Mouse (Mus musculus) limb, embryonic 12.5 days (tissue): ENCODE results near the gene Mcat. TPM values are rescaled to one million over a fixed set of nuclear protein-coding genes. Genes with fewer than 3 reads are reported as not detected.

Experiments used
- ATAC-seq: fragments of 200-750 bp; cut with Nextera tagmentation; 2 replicates; pipeline ENCODE4 v1.8.0; 2017; ENCODE audit warnings: low read depth, moderate TSS enrichment; ENCODE audit not compliant: insufficient number of reproducible peaks, insufficient read depth, low FRiP score, low TSS enrichment
- H3K27ac ChIP-seq: fragments of 300-500 bp; sonication (generic); 2 replicates; pipeline ENCODE4 v1.5.1; 2016; ENCODE audit warnings: mild to moderate bottlenecking, moderate library complexity
- H3K27me3 ChIP-seq: fragments of 300-500 bp; sonication (generic); 2 replicates; pipeline ENCODE4 v1.6.1; 2016; ENCODE audit warnings: mild to moderate bottlenecking, moderate library complexity
- H3K36me3 ChIP-seq: fragments of 300-500 bp; sonication (generic); 2 replicates; pipeline ENCODE4 v1.6.1; 2016; ENCODE audit warnings: mild to moderate bottlenecking, moderate library complexity
- H3K4me1 ChIP-seq: fragments of 300-500 bp; sonication (generic); replicated peaks from 2 replicates; pipeline ENCODE4 v1.6.1; 2016
- H3K4me2 ChIP-seq: fragments of 300-500 bp; sonication (generic); 2 replicates; pipeline ENCODE4 v1.6.1; 2016; ENCODE audit warnings: mild to moderate bottlenecking, moderate library complexity
- H3K4me3 ChIP-seq: fragments of 300-500 bp; sonication (generic); replicated peaks from 2 replicates; pipeline ENCODE4 v1.5.1; 2016; ENCODE audit warnings: mild to moderate bottlenecking
- H3K9ac ChIP-seq: fragments of 300-500 bp; sonication (generic); replicated peaks from 2 replicates; pipeline ENCODE4 v1.6.1; 2016; ENCODE audit warnings: mild to moderate bottlenecking, moderate library complexity
- H3K9me3 ChIP-seq: fragments of 300-500 bp; sonication (generic); 2 replicates; pipeline ENCODE4 v1.6.1; 2016; ENCODE audit warnings: mild to moderate bottlenecking, moderate library complexity
- WGBS: fragments of 180-500 bp; shearing (Covaris S2); methylation state at CpG from one replicate; pipeline ENCODE4 v1.1.7; 2016; 5-methylcytosine and 5-hydroxymethylcytosine counted together
- polyA plus RNA-seq: library from polyadenylated mRNA; unstranded; fragments of >200 nt; fragmentation: Nextera tagmentation; extraction: Ambion mirVana; gene quantifications from 2 replicates; pipeline ENCODE4 v1.2.1, GENCODE M21; 2016

Mcat gene
- polyA plus RNA-seq, 1 experiment from 2014 or later = 50.8 TPM

GRCm38 (mm10) chr15:83575543-83575942, 12.0 kb upstream of the Mcat start:
- H3K4me2 ChIP-seq = no peak overlapping the region
- H3K27ac ChIP-seq = no peak overlapping the region
- H3K4me3 ChIP-seq = no peak overlapping the region
- no peaks in the 10 kb centered on the region for H3K4me1 ChIP-seq
- no peaks in the 10 kb centered on the region for H3K27me3 ChIP-seq
- H3K9ac ChIP-seq = no peak overlapping the region
- 89% methylated on average over 8 of the region's 8 CpGs for WGBS
- H3K36me3 ChIP-seq = peaks cover 68% of the 10 kb centered on the region
- H3K9me3 ChIP-seq = no peaks in the 10 kb centered on the region
- ATAC-seq = no peak

- Histone ChIP-seq H3K9ac (no peak overlapping the region), H3K4me3 (no peak overlapping the region), H3K36me3 (peaks cover 61% of the 10 kb centered on the region), H3K4me1 (no peaks in the 10 kb centered on the region), H3K4me2 (no peak overlapping the region), H3K9me3 (no peaks in the 10 kb centered on the region), H3K27me3 (no peaks in the 10 kb centered on the region), H3K27ac (no peak overlapping the region)
- ATAC-seq = no peak
- 94% methylated on average over 6 of the region's 6 CpGs for WGBS
Observed at GRCm38 (mm10) chr15:83574731-83575351, 11.3 kb upstream of the Mcat start.

GRCm38 (mm10) chr15:83573606-83574005, 10.0 kb upstream of the Mcat start:
- H3K9ac ChIP-seq = no peak overlapping the region
- no peak overlapping the region for H3K4me3 ChIP-seq
- H3K36me3 ChIP-seq = peaks cover 49% of the 10 kb centered on the region
- H3K27ac ChIP-seq = no peak overlapping the region
- 94% methylated on average over 12 of the region's 12 CpGs for WGBS
- ATAC-seq = no peak
- no peak overlapping the region for H3K4me2 ChIP-seq
- no peaks in the 10 kb centered on the region for H3K9me3 ChIP-seq
- H3K4me1 ChIP-seq = no peaks in the 10 kb centered on the region
- H3K27me3 ChIP-seq = no peaks in the 10 kb centered on the region

GRCm38 (mm10) chr15:83572132-83572531, 8.5 kb upstream of the Mcat start:
- 89% methylated on average over 4 of the region's 4 CpGs for WGBS
- no peak for ATAC-seq
- Histone ChIP-seq H3K4me1 (no peaks in the 10 kb centered on the region), H3K9ac (no peak overlapping the region), H3K36me3 (peaks cover 34% of the 10 kb centered on the region), H3K27ac (no peak overlapping the region), H3K4me2 (no peak overlapping the region), H3K4me3 (no peak overlapping the region), H3K27me3 (no peaks in the 10 kb centered on the region), H3K9me3 (no peaks in the 10 kb centered on the region)

GRCm38 (mm10) chr15:83571636-83572035, 8.0 kb upstream of the Mcat start:
- H3K9me3 ChIP-seq = no peaks in the 10 kb centered on the region
- no peak for ATAC-seq
- WGBS = 90% methylated on average over 5 of the region's 5 CpGs

GRCm38 (mm10) chr15:83570641-83571040, 7.1 kb upstream of the Mcat start:
- Histone ChIP-seq H3K4me3 (no peak overlapping the region), H3K36me3 (peaks cover 19% of the 10 kb centered on the region), H3K9me3 (no peaks in the 10 kb centered on the region), H3K4me2 (no peak overlapping the region), H3K9ac (no peak overlapping the region), H3K27me3 (no peaks in the 10 kb centered on the region), H3K4me1 (no peaks in the 10 kb centered on the region), H3K27ac (no peak overlapping the region)
- no peak for ATAC-seq
- 73% methylated on average over 2 of the region's 2 CpGs for WGBS

More at GRCm38 (mm10) chr15:83571636-83572035, 8.0 kb upstream of the Mcat start:
- Histone ChIP-seq H3K4me3 (no peak overlapping the region), H3K36me3 (peaks cover 29% of the 10 kb centered on the region), H3K27ac (no peak overlapping the region), H3K4me1 (no peaks in the 10 kb centered on the region), H3K27me3 (no peaks in the 10 kb centered on the region), H3K4me2 (no peak overlapping the region), H3K9ac (no peak overlapping the region)

GRCm38 (mm10) chr15:83569682-83570081, 6.1 kb upstream of the Mcat start:
- 60% methylated on average over 11 of the region's 11 CpGs for WGBS
- Histone ChIP-seq H3K9me3 (no peaks in the 10 kb centered on the region), H3K9ac (no peak overlapping the region)

GRCm38 (mm10) chr15:83568544-83568943, 5.0 kb upstream of the Mcat start:
- no peak overlapping the region for H3K9ac ChIP-seq
- 93% methylated on average over 5 of the region's 5 CpGs for WGBS
- H3K36me3 ChIP-seq = no peaks in the 10 kb centered on the region

More at GRCm38 (mm10) chr15:83569682-83570081, 6.1 kb upstream of the Mcat start:
- H3K4me3 ChIP-seq = no peak overlapping the region
- H3K27ac ChIP-seq = no peak overlapping the region
- H3K4me1 ChIP-seq = no peaks in the 10 kb centered on the region
- peaks cover 9% of the 10 kb centered on the region for H3K36me3 ChIP-seq
- no peak overlapping the region for H3K4me2 ChIP-seq
- H3K27me3 ChIP-seq = no peaks in the 10 kb centered on the region
- ATAC-seq = no peak

GRCm38 (mm10) chr15:83567728-83568127, 4.1 kb upstream of the Mcat start:
- WGBS = 90% methylated on average over 3 of the region's 3 CpGs
- no peak overlapping the region for H3K9ac ChIP-seq
- no peaks in the 10 kb centered on the region for H3K9me3 ChIP-seq
- peaks cover 2% of the 10 kb centered on the region; the same call in 1 of the 2 replicates for H3K27me3 ChIP-seq
- no peak overlapping the region for H3K27ac ChIP-seq
- H3K4me3 ChIP-seq = no peak overlapping the region
- no peaks in the 10 kb centered on the region for H3K36me3 ChIP-seq
- ATAC-seq = no peak
- no peak overlapping the region for H3K4me2 ChIP-seq
- peaks cover 10% of the 10 kb centered on the region for H3K4me1 ChIP-seq

More at GRCm38 (mm10) chr15:83568544-83568943, 5.0 kb upstream of the Mcat start:
- Histone ChIP-seq H3K4me2 (no peak overlapping the region), H3K4me1 (peaks cover 4% of the 10 kb centered on the region), H3K9me3 (no peaks in the 10 kb centered on the region), H3K4me3 (no peak overlapping the region), H3K27ac (no peak overlapping the region), H3K27me3 (no peaks in the 10 kb centered on the region)
- no peak for ATAC-seq

- no peak overlapping the region for H3K4me3 ChIP-seq
- no peak overlapping the region for H3K4me2 ChIP-seq
- no peak overlapping the region for H3K27ac ChIP-seq
- H3K36me3 ChIP-seq = no peaks in the 10 kb centered on the region
- H3K9me3 ChIP-seq = no peaks in the 10 kb centered on the region
- H3K4me1 ChIP-seq = peaks cover 10% of the 10 kb centered on the region
- no peak overlapping the region for H3K9ac ChIP-seq
- WGBS = 78% methylated on average over 5 of the region's 5 CpGs
- peaks cover 6% of the 10 kb centered on the region; the same call in 1 of the 2 replicates for H3K27me3 ChIP-seq
- no peak for ATAC-seq
Observed at GRCm38 (mm10) chr15:83566006-83566405, 2.4 kb upstream of the Mcat start.

GRCm38 (mm10) chr15:83565434-83565833, 1.8 kb upstream of the Mcat start:
- H3K9ac ChIP-seq = no peak overlapping the region
- ATAC-seq = no peak
- H3K36me3 ChIP-seq = no peaks in the 10 kb centered on the region
- peaks cover 6% of the 10 kb centered on the region; the same call in 1 of the 2 replicates for H3K27me3 ChIP-seq
- WGBS = 87% methylated on average over 3 of the region's 3 CpGs
- H3K4me1 ChIP-seq = peaks cover 10% of the 10 kb centered on the region
- H3K4me3 ChIP-seq = no peak overlapping the region
- H3K4me2 ChIP-seq = no peak overlapping the region
- no peaks in the 10 kb centered on the region for H3K9me3 ChIP-seq
- H3K27ac ChIP-seq = no peak overlapping the region
